Mouse (Mus musculus) lung, embryonic 14.5 days (tissue): ENCODE measurements around the gene Armc8. TPM values are rescaled to one million over a fixed set of nuclear protein-coding genes. Genes with fewer than 3 reads are reported as not detected.

Experiments
- ATAC-seq: fragments of 200-750 bp; cut with Nextera tagmentation; 2 replicates; pipeline ENCODE4 v1.8.0; 2017; ENCODE audit warnings: mild to moderate bottlenecking, moderate TSS enrichment, moderate library complexity; ENCODE audit not compliant: insufficient read depth
- DNase-seq: peaks from one replicate; pipeline ENCODE4 v3.0.0-alpha.2; 2015
- H3K27ac ChIP-seq: fragments of 300-500 bp; sonication (generic); 2 replicates; pipeline ENCODE4 v1.5.1; 2014; ENCODE audit warnings: low read depth, mild to moderate bottlenecking, moderate library complexity
- H3K27me3 ChIP-seq: fragments of 300-500 bp; sonication (generic); 2 replicates; pipeline ENCODE4 v1.6.1; 2014; ENCODE audit warnings: low read length, control low read depth; ENCODE audit not compliant: insufficient read depth
- H3K36me3 ChIP-seq: fragments of 300-500 bp; sonication (generic); 2 replicates; pipeline ENCODE4 v1.6.1; 2014; ENCODE audit warnings: control low read depth; ENCODE audit not compliant: insufficient read depth
- H3K4me1 ChIP-seq: fragments of 300-500 bp; sonication (generic); 2 replicates; pipeline ENCODE4 v1.6.1; 2014; ENCODE audit warnings: antibody characterized with exemption, control low read depth; ENCODE audit not compliant: insufficient read depth
- H3K4me2 ChIP-seq: fragments of 300-500 bp; sonication (generic); 2 replicates; pipeline ENCODE4 v1.6.1; 2014; ENCODE audit warnings: mild to moderate bottlenecking
- H3K4me3 ChIP-seq: fragments of 300-500 bp; sonication (generic); 2 replicates; pipeline ENCODE4 v1.5.1; 2014; ENCODE audit warnings: low read depth, low read length
- H3K9ac ChIP-seq: fragments of 300-500 bp; sonication (generic); 2 replicates; pipeline ENCODE4 v1.6.1; 2014
- H3K9me3 ChIP-seq: fragments of 300-500 bp; sonication (generic); 2 replicates; pipeline ENCODE4 v1.6.1; 2016; ENCODE audit warnings: low read depth, low read length, control low read depth
- CTCF ChIP-seq: IDR thresholded peaks from 2 replicates; pipeline ENCODE4 v1.5.1; 2016; ENCODE audit warnings: antibody characterized with exemption, low read depth
- WGBS: fragments of 180-500 bp; shearing (Covaris S2); extraction: QIAGEN DNeasy Blood & Tissue Kit; methylation state at CpG from one replicate; pipeline ENCODE4 v1.1.7; 2014; 5-methylcytosine and 5-hydroxymethylcytosine counted together
- polyA plus RNA-seq: library from polyadenylated mRNA; unstranded; fragments of >200 nt; fragmentation: Nextera tagmentation; extraction: Ambion mirVana; gene quantifications from 2 replicates; pipeline ENCODE4 v1.2.1, GENCODE M21; 2014

The Armc8 gene
- polyA plus RNA-seq, 1 experiment from 2014 or later: 26.6 TPM

GRCm38 (mm10) chr9:99505875-99506274, 62.8 kb downstream of the Armc8 start:
- H3K36me3 ChIP-seq: peaks cover 16% of the 10 kb centered on the region
- ATAC-seq (no peak), DNase-seq (no peak)
- H3K4me2 ChIP-seq: no peak overlapping the region
- TF ChIP-seq CTCF: no peak
- H3K4me3 ChIP-seq: no peak overlapping the region
- no peaks in the 10 kb centered on the region for H3K9me3 ChIP-seq
- no peaks in the 10 kb centered on the region for H3K27me3 ChIP-seq
- no peaks in the 10 kb centered on the region for H3K4me1 ChIP-seq
- WGBS: 41% methylated on average over 7 of the region's 7 CpGs
- H3K27ac ChIP-seq: no peak overlapping the region
- H3K9ac ChIP-seq: no peak overlapping the region

- WGBS: 85% methylated on average over 4 of the region's 4 CpGs
Observed at GRCm38 (mm10) chr9:99499336-99499735, 69.4 kb downstream of the Armc8 start.

GRCm38 (mm10) chr9:99492634-99493200, 76.0 kb downstream of the Armc8 start:
- Histone ChIP-seq H3K27ac (no peak overlapping the region), H3K4me3 (no peak overlapping the region), H3K4me2 (no peak overlapping the region), H3K36me3 (peaks cover 48% of the 10 kb centered on the region), H3K4me1 (no peaks in the 10 kb centered on the region), H3K9me3 (no peaks in the 10 kb centered on the region), H3K27me3 (no peaks in the 10 kb centered on the region), H3K9ac (no peak overlapping the region)
- DNase-seq (no peak), ATAC-seq (no peak)
- TF ChIP-seq CTCF: no peak
- 73% methylated on average over 10 of the region's 10 CpGs for WGBS

More at GRCm38 (mm10) chr9:99499336-99499735, 69.4 kb downstream of the Armc8 start:
- no peak for TF ChIP-seq CTCF
- Histone ChIP-seq H3K27ac (no peak overlapping the region), H3K4me2 (no peak overlapping the region), H3K9me3 (no peaks in the 10 kb centered on the region), H3K4me1 (no peaks in the 10 kb centered on the region), H3K27me3 (no peaks in the 10 kb centered on the region), H3K9ac (no peak overlapping the region), H3K36me3 (peaks cover 31% of the 10 kb centered on the region), H3K4me3 (no peak overlapping the region)
- DNase-seq (no peak), ATAC-seq (no peak)

- H3K36me3 ChIP-seq: peaks cover 44% of the 10 kb centered on the region
- 86% methylated on average over 4 of the region's 4 CpGs for WGBS
Observed at GRCm38 (mm10) chr9:99491050-99491449, 77.6 kb downstream of the Armc8 start.

GRCm38 (mm10) chr9:99487841-99488240, 80.9 kb downstream of the Armc8 start:
- ATAC-seq (no peak), DNase-seq (no peak)
- 73% methylated on average over 3 of the region's 3 CpGs for WGBS
- Histone ChIP-seq H3K27me3 (no peaks in the 10 kb centered on the region), H3K27ac (no peak overlapping the region), H3K4me2 (no peak overlapping the region), H3K36me3 (peaks cover 48% of the 10 kb centered on the region), H3K9me3 (no peaks in the 10 kb centered on the region), H3K4me3 (no peak overlapping the region), H3K4me1 (no peaks in the 10 kb centered on the region), H3K9ac (no peak overlapping the region)
- no peak for TF ChIP-seq CTCF

More at GRCm38 (mm10) chr9:99491050-99491449, 77.6 kb downstream of the Armc8 start:
- no peak for ATAC-seq
- no peaks in the 10 kb centered on the region for H3K4me1 ChIP-seq
- H3K4me3 ChIP-seq: no peak overlapping the region
- H3K4me2 ChIP-seq: no peak overlapping the region
- no peaks in the 10 kb centered on the region for H3K9me3 ChIP-seq
- TF ChIP-seq CTCF: no peak
- DNase-seq: no peak
- no peaks in the 10 kb centered on the region for H3K27me3 ChIP-seq
- H3K9ac ChIP-seq: no peak overlapping the region
- H3K27ac ChIP-seq: no peak overlapping the region

- no peak for ATAC-seq
- Histone ChIP-seq H3K36me3 (peaks cover 47% of the 10 kb centered on the region), H3K9me3 (no peaks in the 10 kb centered on the region)
Observed at GRCm38 (mm10) chr9:99487126-99487695, 81.5 kb downstream of the Armc8 start.

GRCm38 (mm10) chr9:99485144-99485543, 83.6 kb downstream of the Armc8 start:
- Histone ChIP-seq H3K4me3 (no peak overlapping the region), H3K27ac (no peak overlapping the region), H3K27me3 (no peaks in the 10 kb centered on the region), H3K9me3 (no peaks in the 10 kb centered on the region), H3K9ac (no peak overlapping the region), H3K36me3 (peaks cover 40% of the 10 kb centered on the region), H3K4me1 (no peaks in the 10 kb centered on the region), H3K4me2 (no peak overlapping the region)
- no peak for DNase-seq
- ATAC-seq: no peak
- no peak for TF ChIP-seq CTCF
- 93% methylated on average over 4 of the region's 4 CpGs for WGBS

More at GRCm38 (mm10) chr9:99487126-99487695, 81.5 kb downstream of the Armc8 start:
- whole genome bisulfite sequencing: 77% methylated on average over 8 of the region's 8 CpGs
- DNase-seq: no peak
- no peak overlapping the region for H3K4me2 ChIP-seq
- TF ChIP-seq CTCF: no peak
- H3K9ac ChIP-seq: no peak overlapping the region
- H3K27ac ChIP-seq: no peak overlapping the region
- H3K4me1 ChIP-seq: no peaks in the 10 kb centered on the region
- H3K4me3 ChIP-seq: no peak overlapping the region
- no peaks in the 10 kb centered on the region for H3K27me3 ChIP-seq
